Mouse (Mus musculus) urinary bladder, adult 2 months (tissue): ENCODE results near the gene Socs4. TPM values are rescaled to one million over a fixed set of nuclear protein-coding genes. Genes with fewer than 3 reads are reported as not detected.
"Not testable (repeated sequence)": the region's sequence is repeated elsewhere in the genome, so short reads cannot be mapped to it uniquely, and the experiment has no call there.

Experiments
- DNase-seq: peaks from one replicate; pipeline ENCODE4 v3.0.0; 2022; ENCODE audit warnings: low spot score
- polyA plus RNA-seq: library from polyadenylated mRNA; depleted of rRNA; stranded (reverse); fragments of >200 nt; gene quantifications from 2 replicates; pipeline ENCODE4 v1.2.3, GENCODE M21; 2012

The Socs4 gene
- polyA plus RNA-seq, 1 experiment = 7.4 TPM

DNA sequence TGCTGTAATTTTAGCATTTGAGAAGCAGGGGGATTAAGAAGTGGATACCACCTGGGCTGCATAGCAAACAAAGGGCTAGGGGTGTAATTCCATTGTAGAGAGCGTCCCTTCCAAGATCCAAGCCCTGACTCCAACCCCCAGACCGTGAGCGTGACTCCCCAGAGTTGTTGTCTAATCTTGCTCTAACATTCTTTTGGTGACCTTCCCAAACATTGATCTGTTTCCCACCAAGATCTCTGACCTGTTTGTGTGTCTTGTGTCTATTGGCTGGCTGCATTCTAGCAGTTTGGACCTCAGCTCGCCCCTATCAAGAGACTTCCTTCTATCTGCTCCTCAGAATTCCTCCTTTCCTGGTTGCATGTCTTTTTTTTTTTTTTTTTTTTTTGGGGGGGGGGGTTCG lies 10.3 kb downstream of the Socs4 start:
- DNase-seq = no peak

DNA sequence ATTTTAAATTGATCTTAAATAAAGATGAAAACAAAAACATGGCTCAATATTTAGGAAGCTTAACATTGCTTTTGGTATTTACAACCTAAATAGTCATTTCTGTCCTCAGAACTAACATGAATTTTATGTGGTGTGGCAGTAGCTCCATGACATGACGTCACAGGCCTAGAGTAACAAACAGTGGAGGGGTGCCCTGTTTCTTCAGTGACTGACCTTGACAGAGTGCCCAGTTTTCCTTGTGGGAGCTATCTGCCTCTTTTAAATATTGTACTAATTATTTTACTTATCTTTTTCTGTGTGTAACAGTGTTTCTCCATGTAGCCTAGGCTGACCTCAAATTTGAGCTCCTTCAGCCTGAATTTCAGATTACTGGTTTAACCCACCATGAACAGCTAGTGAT lies 15.0 kb downstream of the Socs4 start:
- no peak for DNase-seq

DNA sequence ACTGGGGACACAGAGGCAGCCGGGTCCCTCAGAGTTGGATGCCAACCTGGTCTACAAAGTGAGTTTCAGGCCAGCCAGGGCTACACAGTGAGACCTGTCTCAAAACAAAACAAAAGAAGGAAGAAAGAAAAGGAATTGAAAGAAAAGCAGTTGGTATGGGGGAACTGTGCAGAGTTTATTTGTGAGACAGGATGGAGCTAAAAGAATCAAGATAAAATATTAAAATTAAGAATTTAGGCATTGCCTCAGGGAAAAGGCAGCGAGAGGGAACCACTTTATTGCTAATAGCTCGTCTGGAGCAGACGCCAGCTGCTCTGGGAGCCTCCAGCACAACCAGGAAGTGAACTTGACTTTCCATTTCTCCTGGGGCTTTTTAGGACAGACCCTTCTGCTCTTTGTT lies 17.4 kb downstream of the Socs4 start:
- DNase-seq = no peak

DNA sequence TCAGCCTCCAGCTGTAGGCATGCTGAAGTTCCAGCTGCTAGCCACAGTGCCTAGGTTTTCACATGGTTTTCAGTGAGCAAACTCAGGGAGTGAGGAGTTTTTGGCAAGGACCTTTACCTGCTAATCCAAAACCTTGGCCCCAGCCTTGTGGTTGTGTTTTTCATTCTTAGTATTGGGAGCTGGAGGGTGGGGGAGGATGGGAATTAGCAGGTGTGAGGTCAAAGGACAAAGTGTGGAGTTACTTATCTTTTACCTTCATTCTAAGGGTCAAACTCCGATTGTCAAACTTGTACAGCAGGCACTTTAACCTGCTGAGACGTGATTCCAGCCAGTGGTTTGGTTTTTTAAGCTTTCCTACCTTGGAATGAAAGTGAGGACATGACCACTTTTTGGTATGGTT lies 19.5 kb downstream of the Socs4 start:
- DNase-seq = no peak

DNA sequence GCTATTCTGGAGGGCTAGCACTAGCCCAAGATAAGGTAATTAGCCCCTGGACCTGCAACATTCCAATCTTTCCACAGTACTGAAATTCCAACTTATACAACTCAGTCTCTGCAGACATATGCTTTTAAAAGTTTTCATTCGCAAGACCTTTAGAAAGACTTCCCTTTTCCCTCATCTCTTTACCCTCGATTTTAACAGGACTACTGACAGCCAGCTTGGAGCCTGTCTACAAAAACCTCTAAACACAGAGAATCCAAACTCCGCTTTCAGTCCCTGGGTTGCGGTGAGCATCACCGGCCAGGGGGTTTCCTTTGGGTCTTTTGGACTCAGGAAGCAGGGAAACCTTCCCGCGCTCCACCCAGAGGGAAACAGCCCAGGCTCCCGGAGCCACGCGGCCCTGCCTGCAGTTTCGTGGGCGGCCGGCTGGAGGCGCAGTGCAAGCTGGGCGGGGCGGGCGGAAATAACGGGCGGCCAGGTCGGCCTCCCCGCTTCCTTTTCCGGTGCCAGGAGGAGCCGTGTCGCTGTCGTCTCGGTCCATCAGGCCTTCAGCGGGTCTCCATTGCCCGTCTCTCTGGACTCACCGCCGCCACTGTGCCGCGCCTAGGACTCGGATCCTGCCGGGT lies 21.2 kb downstream of the Socs4 start, which contains the start of gene Mapk1ip1l:
Mapk1ip1l (plus strand) TSS at position 482 of the 623 bp plus-strand sequence.
- peak; percentile 91 for DNase-seq

DNA sequence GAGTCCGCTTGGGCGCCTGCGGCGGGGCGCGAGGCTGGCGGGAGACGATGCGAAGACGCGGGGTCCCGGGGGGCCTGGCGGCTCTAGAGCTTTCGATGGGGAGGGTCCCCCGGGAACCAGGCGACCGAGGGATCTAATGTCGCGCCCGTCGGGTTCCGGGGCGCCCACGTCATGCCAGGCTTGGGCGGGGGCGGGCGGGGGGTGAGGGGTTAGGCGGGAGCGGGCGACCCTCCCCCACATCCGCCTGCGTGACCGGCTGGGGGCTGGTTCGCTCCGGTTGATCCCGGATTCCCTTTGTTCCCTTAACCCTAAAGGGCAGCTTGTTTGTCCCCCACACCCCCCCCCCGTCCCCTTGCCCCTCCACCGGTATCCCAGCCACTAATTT lies 21.7 kb downstream of the Socs4 start:
- no peak for DNase-seq

DNA sequence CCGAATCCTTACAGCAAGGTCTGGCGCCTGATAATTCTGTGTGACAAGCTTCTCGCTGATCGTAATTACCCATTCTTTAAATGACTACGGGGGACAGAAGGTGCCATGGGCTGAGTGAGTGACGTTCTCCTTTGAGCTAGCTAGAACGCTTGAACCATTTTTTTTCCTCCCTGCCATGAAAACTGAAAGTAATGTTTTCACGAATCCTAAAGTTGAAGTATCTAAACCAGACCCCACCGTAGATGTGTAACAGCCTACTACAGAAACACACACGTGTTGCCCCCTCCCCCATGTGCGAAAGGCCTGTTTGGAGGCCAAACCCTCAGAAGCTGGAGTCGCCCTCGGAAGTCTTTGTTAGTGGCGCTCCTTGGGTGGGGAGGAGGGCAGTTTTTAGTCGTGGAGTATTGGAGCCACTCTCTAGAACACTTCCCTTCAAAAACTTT lies 22.1 kb downstream of the Socs4 start:
- DNase-seq = no peak

DNA sequence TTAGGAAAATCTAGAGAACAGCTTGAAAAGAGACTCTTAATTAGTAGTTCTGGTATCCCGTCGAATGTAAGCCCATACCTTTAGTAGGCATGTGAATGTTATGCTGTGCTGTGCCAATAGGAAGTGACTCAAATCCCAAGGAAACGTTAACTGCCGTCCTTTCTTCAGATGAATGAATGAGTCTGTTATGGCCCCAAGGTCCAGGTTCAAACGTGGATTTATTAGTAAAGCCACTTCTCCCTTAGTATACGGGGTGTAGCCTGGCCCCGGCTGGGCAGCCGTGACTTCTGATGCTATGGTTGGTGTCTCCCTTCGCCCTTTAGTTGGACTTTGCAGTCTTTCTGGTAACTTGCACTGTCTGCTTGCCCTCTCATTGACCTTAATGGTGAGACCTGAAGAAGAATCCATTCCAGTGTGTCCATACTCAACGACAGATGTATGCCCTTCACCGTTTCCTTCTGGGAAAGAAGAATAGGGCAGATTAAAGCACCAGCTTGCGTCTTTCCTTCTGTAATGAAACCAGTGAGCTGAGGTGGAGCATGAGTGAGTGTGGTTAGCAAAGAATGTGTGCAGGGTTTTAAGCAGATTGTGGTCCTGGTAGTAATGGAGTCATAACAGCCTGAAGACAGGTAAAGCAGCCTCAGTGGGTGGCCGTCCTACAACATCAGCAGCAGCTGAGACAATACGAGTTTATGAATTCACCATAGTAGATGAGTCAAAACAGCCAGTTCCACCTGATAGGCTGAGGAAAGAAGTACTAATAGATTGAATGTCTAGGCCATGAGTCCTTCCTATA lies 26.4 kb downstream of the Socs4 start:
- DNase-seq = no peak

DNA sequence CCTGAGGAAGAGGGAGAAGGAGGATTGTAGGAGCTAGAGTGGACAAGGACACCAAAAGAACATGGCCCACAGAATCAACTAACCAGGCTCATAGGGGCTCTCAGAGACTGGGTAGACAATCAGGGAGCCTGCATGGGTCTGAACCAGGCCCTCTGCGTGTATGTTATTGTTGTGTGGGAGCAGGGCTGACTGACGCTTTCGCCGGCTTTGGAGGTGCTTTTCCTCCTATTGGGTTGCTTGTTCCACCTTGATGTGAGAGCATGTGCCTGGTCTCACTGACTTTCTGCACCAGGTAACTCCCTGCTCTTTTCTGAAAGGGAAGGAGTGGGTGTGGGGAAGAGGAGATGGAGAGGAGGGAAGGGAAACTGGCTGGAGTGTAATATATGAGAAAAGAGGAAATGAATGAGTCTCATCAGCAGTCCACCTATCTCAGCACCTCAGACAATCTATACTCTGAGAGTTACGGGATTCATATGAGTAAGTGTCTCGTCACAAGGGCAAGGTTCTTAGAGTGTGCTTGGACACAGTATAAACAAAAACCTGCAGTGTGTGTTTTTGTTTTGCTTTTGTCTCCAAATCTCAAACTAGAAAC lies 28.2 kb downstream of the Socs4 start:
- DNase-seq = no peak

DNA sequence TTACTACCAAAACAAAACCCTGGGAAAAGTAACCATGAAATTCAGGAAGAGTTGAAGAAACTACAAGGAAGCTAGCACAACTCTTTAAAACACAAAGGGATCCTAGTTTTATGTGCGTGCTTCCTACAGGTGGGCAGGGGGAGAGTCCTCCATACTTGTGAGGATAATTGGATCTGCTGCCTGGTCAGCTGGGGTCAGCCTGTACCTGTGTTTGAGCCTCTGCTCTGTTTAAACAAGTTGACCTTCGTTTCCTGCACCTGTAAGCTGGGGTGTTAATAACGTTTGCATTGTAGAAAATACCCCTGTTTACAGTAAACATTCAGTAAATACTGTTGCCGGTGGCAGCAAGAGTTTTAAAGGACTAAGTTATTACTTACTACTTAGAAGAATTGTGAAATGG lies 29.2 kb downstream of the Socs4 start:
- DNase-seq = no peak

DNA sequence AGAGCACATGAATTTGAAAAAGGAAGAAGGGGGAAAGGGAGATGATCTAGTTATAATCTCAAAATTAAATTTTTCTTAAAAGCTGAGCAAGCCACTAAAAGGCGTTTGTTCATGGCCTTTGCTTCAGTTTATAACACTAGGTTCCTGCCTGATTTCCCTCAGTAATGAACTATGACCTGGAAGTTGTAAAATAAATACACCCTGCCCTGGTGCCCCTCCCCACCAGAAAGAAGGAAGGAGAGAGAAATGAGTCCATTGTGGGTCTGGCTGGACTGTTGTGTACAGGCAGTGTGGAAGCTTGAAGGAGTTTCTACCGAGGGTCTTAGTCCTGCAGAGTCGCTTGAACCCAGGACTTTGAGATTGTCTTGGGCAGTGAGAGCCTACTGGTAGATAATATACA lies 30.9 kb downstream of the Socs4 start:
- no peak for DNase-seq

DNA sequence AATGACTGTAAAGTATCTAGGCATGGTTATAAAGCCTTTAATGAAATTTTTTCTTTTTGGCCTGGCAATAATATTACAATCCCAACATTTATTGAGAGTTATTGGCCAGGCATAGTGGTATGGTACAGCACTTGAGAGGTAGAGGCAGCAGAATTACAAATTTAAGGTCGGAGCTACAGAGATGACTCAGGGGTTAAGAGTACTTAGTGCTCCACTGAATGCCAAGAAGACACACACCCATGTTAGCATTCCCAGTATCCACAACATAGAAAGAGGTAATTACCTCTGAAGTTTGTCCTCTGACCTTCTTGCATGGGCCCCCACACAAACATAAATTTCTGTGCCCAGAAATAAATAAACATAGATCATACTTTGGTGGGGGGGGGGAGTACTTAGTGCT lies 32.3 kb downstream of the Socs4 start:
- no peak for DNase-seq

DNA sequence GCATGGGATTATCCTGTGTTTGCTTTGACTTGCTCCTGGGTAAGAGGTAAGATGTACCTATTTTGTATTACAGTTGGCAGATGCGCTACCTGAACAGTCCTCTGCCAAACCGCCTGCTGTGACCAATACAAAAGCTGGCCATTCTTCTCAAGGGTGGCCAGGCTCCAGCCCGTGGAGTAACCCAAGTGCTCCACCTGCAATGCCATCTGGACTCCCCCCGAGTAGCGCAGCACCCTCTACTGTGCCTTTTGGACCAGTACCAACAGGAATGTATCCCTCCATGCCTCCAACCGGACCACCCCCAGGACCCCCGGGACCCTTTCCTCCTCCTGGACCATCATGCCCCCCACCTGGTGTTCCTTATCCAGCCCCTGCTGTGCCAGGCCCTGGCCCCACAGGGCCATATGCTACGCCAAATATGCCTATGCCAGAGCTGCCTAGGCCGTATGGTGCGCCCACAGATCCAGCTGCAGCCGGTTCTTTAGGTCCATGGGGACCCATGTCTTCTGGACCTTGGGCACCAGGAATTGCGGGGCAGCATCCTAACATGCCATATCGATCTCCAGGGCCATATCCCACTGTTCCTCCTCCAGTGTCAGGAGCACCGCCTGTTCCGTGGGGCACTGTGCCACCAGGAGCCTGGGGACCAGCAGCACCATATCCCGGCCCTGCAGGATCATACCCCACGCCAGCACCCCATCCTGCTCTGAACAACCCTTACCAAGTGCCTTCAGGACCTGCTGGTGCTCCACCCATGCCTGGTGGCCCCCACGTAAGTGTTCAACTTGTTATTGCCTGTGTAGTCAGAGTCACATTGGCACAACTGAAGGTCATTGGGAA lies 33.8 kb downstream of the Socs4 start:
- DNase-seq = no peak

DNA sequence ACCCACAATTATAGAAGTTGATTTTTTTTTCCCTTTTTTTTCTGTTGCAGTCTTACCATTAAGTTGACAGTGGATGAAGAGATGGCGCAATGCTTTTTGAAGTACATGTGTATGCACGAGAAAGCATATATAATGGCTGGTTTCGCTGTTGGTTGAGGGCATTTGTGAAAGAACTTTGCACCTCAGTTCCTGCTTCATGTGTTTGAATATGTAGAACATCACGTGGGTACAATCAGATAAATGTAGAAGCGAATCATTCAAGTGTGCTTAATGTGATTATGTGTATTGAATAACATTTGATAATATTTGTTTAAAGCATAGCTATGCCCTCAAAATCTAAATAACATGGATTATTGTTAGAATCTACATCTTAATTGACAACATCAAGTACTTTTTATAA lies 42.6 kb downstream of the Socs4 start:
- DNase-seq = no peak

DNA sequence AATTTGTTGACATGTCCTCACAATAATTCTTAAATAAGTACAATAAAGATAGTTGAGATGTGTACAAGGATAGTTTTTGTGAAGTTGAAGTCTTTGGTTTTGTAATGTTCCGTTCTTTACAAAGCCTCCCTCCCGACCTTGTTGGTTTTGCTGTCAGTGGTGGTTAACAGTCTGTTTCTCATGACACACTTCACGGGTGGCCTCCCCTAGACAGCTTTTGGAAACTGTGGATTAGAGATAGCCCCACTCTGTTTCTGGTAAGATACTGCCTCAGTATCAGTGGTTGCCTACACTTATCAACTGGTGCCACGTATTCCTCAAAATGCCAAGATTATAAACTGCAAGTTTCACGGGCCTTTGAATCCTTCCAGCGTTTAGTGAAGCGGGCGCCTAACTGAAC lies 44.9 kb downstream of the Socs4 start:
- DNase-seq = not testable (repeated sequence)

DNA sequence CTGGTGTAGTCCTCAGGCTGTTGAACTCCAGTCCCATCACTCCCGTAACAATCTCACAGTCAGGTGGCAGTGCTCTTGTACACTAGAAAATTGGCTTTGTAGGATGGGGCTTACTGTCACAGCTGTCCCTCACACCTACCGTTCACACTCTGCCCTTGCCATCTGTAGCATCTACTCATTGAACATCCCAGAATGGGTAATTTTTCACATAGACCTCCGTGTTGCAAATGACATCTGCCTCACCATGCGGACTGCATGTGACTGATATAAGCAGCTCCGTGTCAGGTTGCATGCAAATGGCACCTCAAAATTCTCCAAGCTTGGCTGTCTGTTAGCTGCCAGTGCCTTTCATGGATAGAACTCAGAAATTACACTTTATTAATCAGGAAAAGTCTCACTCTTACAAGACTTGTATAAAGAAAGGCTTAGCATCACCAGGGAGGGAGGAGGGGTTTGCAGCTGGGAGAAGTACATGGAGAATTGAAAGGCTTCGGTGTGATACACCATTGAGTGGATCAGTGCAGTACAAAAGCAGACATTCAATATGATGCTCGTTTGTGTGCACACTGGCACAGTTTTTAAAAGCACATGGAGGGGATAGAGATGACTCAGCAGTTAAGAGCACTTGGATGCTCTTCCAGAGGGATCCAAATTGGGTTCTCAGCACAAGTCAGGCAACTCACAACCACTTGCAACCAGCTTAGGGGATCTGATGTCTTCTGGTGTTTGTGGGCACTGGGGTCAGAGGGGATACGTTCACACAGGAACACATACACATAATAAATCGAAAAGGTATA lies 49.4 kb downstream of the Socs4 start:
- no peak for DNase-seq

DNA sequence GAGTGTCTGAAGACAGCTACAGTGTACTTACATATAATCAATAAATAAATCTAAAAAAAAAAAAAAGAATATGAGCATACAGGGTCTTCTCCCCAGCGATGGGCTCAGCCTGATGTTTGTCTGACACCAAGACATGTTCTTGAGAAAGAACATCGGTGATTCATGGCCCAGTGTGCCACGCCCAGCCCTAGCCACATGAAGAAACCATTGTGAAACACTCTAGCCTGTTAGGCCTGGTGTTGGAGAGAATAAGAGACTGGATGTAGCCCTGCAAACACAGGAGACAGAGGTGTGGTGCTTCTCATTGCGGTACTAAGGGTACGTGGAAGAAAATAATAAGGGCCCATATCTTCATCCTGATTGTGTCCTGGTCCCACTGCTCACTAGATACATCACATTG lies 50.6 kb downstream of the Socs4 start:
- DNase-seq = no peak

DNA sequence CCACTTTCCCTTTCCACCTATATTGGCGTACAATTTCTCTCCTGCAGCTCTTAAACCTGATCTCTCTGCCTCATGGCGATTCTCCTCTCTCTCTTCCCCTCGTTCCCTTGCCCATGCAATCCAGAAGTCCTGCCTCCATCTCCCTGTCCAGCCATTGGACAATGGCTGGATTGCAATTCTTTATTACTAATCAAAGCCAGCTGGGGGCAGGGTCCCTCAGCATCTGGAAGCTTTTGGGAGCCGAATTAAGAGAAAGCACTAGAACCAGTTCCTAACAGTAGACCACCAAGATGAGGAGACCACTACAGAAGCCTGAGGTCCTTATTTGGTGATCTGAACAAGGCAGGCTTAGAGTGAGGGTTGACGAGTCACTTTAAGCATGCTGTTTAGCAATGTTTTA lies 55.2 kb downstream of the Socs4 start:
- no peak for DNase-seq

DNA sequence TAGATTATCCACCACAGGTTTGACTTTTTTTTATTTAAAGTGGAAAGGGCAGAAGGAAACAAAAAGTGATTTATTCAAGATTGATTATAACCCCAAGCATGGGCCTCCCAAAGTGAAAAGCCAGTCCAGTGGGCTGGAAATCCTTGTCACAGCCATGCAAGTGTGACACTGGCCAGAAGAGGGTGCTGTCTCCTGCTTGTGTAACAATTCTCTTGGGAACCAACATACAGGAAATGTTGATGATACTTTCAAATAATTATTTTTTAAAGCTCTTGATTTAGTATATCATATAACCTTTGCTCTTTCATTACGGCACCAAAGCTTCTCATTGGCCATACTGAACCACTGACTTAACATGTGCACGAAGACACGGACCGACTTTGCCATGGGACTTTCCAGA lies 58.1 kb downstream of the Socs4 start:
- no peak for DNase-seq

DNA sequence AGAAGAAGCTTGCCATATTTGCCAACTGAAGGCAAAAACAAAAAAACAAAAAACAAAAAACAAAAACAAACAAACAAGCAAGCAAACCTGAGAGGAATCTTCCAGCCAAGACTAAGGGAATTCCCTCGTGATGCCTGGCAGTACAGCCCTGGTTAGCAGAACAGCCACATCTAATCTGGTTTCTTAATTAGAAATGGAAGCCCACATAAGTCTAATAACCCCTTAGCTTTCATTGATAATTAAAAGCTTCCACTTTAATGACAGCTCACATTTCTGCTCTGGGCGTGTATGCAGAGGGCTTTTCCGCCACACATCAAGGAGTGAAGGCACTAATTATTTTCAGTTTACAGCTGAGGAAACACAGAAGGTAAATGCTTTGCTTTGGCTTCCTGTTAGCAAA lies 58.6 kb downstream of the Socs4 start:
- no peak for DNase-seq

DNA sequence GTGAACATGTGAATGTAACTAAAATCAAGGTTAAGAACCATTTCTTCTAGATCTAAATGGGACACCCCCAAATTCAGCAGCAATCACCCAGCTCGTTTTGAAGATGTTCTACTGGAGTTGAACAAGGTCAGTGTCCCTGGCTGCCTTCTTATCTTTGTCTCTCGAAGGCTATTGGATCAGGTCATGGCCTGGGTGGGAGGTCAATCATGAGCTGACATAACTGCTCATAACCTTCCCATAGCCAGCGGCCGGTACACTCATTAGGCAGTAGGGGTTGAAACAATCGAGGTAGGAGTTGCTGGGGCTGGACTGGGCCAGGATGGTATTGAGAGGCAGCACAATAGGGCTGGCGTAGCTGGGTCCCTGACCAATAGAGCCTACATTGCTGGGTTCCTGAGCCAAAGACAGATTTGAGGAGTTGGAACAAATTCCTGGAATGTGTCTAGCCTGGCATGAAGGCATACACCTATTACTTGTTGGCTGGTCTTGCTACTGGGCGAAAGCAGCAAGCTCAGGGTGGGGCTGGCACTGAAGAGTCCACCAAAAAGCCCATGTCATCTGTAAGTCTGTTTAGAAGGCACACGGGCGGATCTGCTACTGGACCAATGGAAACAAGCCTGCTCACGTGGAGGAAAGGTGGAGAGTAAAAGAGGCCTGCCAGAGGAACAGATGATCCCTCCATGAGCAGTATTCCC lies 63.6 kb downstream of the Socs4 start:
- DNase-seq = no peak
